Mouse (Mus musculus) urinary bladder, postnatal 10 days (tissue): Measurements from ENCODE around the gene Oas1h.
"Not testable (repeated sequence)": the region's sequence is repeated elsewhere in the genome, so short reads cannot be mapped to it uniquely, and the experiment has no call there.

Experiments used
- DNase-seq: peaks from one replicate; pipeline ENCODE4 v3.0.0; 2022; ENCODE audit warnings: low spot score

Gene Oas1h

DNA sequence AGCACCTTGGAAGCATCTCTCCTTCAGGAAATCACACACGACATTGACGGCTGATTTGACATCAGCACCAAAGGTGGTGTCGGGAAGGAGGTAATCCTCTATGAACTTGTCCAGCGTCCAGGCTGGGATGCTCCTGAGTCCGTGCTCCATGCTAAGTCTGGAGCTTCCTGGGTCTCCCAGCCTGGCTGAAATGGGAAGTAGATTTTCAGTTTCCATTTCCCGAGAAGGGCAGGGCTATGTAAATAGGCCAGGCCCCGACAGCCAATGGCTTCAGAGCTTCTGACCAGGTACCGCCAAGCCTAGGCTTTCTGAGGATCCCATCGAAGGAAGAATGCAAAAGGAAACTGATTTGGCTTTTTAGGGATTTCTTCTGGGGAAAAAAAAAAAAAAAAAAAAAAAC lies 26.2 kb downstream of the Oas1h start, which contains the start of gene Oas1g:
Oas1g (minus strand) TSS at position 201 of the 400 bp plus-strand sequence.
- DNase-seq: not testable (repeated sequence)

DNA sequence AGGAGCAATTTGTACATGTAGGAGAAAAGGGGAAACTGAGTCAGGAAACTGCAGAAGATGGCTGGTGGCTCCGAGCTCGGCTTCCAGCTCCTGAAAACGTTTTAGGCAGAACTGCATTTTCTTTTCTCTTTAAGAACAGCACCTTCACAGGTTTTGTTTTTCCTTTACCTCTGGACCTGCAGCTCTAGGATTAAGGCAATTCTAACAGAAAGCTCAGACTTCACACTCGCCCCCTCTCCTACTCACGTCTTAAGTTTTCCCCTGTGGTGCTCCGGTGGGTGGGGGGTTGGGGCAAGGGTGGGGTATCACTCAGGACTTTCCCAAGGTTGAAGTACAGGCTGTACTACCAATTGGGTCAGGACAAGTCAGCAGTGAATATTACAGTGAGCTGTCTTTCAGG lies 26.6 kb downstream of the Oas1h start:
- DNase-seq: no peak

DNA sequence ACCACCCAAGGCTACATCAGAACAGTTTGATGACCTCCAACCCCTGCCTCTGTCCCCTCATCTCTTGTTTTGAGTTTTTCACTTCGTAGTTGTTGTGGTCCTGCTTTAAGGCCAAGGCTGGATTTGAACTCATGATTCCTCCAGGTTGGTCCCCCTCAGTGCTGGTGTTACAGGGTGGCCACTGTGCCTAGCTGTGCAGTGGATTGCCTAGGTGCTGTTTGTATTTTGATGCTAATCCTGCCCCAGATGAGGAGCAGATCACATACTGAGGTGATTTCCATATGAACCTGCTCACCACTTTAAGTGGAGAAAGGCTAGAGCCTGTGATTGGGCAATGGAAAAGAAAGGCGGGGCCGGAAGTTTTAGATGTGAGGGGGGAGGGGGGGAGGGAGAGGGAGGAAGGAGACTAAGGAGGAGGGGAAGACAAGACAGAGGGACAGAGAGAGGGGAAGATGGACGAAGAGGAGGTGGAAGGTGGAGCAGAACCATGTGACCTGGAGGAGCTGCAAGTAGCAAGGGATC lies 27.1 kb downstream of the Oas1h start:
- not testable (repeated sequence) for DNase-seq

DNA sequence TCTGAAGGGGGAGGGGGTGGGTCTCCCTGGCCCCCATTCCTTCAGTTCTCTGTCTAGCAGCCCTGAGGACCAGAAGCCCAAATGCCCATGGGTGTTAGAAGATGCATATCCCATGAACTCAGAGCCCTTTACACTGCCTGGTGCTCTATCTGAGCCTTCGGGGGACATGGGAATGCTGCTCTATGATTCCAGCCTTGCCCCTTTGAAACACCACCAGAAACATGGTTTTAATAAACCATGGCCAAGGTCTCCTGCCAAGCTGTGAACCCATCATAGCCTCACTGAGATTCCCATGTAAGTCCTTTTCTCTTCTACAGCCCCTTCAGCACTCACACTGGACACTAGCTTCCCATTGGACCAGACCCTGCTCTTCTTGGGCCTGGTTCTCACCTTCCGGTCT lies 28.8 kb downstream of the Oas1h start:
- DNase-seq: no peak

DNA sequence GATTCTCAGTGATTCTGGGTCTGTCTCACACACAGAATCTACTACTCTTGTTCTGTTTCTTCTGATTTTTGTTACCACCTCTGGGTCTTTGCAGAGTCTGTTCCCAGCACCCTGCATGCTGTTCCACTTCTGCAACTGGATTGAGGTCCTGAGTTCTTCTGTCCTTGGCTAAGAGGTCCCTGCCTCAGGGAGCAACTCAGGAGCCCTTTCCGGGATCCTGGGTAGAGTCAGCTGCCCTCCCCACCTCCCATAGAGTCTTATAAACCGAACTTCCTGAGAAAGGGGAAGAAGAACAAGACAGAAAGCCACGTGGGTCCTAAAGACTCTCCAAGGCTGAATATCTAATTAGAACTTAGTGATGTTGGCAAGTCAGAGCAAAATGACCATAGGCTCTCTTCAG lies 29.8 kb downstream of the Oas1h start:
- DNase-seq: no peak

DNA sequence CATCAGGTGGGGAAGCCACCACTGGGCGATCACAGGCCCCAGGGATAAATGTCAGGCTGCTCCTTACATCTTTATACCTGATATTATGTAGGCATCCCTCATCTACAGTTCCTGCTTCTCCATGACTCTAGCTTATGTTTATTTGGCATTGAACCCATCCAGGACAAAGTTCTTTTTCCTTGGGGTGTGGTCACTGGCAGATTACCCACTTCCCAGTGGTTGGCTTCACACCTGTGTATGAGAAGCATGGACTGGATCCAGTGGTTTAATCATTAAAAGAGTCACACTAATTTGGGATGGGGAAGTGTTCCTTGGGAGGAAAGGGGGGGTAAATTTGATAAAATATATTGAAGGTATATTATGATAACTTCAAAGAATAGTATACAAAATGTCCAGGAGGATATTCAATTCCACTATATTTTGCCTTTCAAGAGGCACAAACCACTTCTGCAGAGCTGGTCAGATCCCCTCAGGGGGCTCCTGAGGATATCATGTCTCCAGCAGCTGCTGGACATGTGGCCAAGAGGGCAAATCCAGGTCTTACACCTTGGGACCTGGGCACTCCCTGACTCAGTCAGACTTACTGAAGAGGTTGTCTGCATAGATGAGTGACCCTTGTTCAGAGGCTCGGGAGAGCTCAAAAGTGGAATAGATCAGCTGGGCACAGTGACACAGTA lies 30.5 kb downstream of the Oas1h start:
- DNase-seq: not testable (repeated sequence)

DNA sequence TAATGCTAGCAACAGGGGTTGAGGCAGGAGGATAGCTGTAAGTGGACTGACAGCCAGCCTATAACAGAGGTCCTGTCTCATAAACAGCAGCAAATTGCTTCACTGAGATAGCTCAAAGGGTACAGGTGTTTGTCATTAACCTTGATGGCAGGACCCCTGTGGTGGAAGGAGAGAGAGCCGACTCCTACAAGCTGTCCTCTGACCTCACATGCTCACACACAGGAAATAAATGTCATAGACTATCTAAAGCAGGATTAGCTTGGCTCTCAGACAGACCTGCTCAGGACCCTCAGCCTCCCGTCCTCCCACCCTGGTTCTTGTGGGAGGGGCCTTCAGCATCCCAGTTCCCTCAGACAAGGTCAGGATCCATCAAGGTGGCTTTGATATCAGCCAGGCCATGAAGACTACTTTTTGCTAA lies 31.0 kb downstream of the Oas1h start:
- no peak for DNase-seq

DNA sequence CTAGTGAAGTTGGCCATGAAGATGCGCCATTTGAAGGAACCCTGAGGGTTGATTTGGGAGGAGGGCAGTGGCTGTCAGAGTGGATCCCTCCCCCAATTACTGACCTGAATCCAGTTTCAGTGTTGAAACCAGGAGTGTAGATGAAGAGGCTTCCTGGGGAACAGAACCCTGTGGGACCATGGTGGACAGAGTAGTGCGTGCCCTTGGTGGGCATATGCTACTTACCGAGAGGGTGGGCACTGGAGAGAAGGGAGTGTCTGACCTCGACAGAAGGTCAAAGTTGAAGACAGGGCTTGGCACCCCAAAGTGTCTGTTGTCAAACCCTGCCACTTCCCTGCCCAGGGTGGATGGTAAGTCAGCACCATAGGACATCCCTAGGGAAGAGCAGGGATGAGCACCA lies 32.6 kb downstream of the Oas1h start:
- DNase-seq: not testable (repeated sequence)

DNA sequence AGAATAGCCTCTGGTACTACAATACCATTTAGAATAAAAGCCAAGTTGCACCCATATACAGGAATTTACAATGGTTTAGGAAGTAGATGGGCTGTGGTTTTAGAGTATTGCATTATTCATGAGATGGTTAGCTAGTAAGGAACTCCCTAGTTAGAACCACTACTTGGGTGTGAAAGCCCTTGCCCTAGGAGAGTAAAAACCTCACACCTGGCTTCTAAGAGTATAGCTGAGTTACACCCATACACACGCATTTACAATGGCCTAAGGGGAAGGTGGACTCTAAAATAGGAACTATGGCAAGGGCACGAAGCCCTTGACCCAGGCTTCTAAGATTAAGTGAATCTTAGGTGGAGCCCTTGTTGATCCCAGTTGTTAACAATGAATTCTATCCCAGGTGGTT lies 33.5 kb downstream of the Oas1h start:
- not testable (repeated sequence) for DNase-seq

DNA sequence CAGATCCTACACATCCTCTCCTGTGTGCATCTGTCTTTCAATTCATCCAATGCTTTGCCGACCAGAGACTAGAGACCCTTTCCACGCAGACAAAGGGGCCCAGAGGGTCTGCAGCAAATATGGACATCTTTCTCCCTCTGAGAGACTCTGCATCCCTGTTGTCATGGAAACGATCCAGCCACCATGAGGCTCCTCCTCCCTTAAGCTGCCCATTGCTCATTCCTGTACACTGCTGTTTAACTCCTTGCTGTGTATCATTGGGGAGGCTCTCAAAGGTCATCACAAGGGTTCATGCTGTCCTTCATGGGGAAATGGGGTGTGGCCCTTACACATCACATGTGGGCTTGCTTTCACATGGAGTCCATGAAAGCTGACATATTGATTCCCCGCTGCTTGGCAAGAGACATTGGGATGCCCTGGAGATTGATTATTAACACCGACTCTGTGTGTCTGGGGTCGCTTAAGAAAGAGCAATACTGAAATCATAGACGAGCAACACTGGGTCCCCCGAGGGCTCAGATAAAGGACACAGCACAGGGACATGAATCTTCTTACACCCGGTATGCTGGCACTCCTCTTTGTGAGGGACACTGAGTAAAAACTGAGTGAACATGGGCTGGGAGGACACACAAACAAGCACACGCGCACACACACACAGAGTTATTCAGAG lies 34.1 kb downstream of the Oas1h start:
- DNase-seq: no peak

DNA sequence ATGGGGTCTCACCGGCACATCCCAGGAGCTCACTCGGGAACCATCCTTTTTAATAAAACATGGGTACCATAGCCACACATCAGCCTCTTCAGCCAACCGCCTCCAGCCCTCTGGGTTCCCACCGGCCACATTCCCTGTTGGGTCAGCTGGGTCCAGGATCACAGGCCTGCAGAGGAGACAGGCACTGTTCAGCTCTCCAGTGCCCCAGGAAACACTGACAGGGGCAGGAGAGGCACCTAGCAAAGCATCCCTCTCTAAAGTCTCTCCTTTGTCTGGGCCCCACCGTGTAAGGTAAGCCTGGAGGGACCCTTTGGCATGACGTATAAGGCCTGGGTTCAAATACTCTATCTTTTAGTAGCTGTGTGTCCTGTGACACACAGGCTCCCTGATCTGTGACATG lies 37.1 kb downstream of the Oas1h start:
- no peak for DNase-seq

DNA sequence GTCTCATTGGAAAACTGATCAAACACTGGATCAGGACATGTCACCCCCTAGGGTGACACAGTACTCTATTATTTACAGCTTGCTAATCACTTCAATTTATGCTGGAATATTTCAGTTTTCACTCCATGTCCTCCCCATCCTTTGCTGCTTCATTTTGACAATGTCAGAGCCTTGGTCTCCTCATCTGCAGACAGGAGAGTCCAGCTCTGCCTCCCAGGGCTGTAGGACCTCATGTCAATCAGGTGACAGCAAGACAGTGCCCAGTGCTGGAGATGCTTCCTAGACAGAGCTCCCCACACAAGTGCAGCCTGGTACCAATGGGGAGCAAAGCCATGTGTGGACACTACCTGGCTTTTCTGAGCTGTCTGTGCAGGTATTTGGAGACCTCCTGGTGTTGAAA lies 37.5 kb downstream of the Oas1h start:
- no peak for DNase-seq

DNA sequence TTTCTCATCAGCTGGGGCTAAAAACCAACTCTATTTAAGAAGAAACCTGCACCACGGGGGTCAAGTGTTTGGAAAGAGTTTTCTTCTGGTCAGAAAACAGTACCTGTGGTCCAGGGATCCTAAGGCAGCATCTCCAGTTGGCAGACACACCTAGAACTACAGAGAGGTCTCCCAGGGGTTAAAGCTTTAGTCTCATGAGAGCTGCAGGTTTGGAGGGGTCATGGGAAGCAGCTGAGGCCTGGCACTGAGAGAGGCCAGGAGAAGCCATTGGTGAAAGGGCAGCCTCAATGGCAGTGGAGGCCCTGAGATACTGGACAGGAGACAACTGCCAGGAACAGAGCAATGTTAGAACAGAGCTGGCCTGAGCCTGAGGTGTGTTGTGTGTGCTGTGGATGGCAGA lies 39.4 kb downstream of the Oas1h start:
- no peak for DNase-seq

DNA sequence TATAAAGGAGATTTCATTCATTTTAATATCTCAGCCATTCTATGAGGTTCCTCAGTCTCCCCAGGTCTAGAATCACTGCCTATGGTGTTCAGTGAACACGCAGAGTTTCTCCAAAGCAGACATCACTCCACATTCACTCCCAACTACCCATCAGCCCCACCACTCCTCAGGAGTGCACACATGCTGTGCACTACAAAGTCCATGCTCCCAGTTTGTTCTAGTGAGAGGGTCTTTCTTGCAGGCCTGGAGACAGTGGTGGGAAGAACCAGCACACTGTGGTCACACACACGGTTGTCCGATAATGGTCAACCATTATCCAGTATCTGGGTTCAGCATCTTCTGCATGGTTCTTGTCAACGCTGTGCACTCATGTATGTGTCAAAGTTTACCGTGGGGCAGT lies 40.8 kb downstream of the Oas1h start:
- DNase-seq: no peak

DNA sequence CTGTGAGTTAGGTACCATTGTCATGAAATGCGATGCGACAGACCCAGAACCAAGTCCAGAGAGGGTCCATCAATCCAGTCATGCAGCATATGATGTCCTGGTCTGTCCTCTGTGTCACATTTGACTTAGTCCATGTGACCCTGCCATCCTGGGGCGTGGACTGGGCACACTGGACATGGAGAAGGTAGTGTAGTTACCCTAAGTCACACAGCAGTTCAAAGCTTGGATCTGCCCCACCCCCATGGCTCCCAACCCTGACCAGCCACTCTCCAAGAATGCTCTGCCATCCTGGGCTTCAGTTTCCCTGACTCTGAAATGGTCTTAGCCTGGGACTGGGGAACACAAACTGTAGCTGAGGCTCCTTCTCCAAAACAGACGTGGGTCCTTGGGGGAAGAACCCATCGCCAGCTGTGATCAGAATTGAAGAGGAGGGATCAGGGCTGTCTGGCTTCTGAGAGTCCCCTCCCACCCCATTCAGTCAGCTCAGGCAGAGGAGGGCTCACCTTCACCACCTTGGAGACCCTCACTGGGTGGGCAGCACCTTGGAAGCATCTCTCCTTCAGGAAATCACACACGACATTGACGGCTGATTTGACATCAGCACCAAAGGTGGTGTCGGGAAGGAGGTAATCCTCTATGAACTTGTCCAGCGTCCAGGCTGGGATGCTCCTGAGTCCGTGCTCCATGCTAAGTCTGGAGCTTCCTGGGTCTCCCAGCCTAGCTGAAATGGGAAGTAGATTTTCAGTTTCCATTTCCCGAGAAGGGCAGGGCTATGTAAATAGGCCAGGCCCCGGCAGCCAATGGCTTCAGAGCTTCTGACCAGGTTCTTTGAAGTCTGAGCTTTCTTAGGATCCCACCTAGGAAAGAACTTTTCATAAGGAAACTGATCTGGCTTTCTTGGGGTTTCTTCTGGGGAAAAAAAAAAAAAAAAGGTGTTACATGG lies 45.8 kb downstream of the Oas1h start, which contains the start of gene Oas1a:
Oas1a (minus strand) TSS at position 731 of the 943 bp plus-strand sequence.
- DNase-seq: not testable (repeated sequence)

DNA sequence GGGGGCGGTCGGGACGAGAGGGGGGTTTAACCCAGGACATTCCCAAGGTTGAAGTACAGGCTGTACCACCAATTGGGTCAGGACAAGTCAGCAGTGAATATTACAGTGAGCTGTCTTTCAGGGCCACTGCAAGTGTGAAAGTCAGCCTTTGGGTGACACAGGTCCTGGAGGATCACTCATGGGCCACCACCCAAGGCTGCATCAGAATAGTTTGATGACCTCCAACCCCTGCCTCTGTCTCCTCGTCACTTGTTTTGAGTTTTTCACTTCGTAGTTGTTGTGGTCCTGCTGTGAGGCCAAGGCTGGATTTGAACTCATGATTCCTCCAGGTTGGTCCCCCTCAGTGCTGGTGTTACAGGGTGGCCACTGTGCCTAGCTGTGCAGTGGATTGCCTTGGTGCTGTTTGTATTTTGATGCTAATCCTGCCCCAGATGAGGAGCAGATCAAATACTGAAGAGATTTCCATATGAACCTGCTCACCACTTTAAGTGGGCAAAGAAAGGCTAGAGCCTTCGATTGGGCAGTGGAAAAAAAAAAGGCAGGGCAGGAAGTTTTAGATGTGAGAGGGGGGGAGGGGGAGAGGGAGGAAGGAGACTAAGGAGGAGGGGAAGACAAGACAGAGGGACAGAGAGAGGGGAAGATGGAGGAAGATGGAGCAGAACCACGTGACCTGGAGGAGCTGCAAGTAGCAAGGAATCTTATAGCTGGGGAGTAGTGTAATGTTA lies 47.1 kb downstream of the Oas1h start:
- no peak for DNase-seq

DNA sequence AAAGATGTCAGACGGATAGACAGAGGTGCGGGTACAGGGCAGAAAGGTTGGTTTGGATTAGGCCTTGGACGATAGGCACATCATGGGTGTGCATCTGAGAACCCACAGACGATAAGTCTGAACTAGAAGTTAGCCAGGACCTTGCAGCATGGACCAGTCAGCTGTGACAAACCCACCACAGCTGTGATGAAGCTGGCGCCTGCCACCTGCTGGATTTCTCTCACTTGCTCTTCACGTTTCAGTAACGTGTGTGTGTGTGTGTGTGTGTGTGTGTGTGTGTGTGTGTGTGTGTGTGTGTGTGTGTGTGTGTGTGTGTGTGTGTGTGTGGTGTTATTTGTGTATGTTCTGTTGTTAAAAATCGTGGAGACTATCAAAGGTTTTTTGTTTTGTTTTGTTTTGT lies 53.0 kb downstream of the Oas1h start, which contains the start of gene Oas1d:
Oas1d (plus strand) TSS at position 333 of the 400 bp plus-strand sequence.
- not testable (repeated sequence) for DNase-seq

DNA sequence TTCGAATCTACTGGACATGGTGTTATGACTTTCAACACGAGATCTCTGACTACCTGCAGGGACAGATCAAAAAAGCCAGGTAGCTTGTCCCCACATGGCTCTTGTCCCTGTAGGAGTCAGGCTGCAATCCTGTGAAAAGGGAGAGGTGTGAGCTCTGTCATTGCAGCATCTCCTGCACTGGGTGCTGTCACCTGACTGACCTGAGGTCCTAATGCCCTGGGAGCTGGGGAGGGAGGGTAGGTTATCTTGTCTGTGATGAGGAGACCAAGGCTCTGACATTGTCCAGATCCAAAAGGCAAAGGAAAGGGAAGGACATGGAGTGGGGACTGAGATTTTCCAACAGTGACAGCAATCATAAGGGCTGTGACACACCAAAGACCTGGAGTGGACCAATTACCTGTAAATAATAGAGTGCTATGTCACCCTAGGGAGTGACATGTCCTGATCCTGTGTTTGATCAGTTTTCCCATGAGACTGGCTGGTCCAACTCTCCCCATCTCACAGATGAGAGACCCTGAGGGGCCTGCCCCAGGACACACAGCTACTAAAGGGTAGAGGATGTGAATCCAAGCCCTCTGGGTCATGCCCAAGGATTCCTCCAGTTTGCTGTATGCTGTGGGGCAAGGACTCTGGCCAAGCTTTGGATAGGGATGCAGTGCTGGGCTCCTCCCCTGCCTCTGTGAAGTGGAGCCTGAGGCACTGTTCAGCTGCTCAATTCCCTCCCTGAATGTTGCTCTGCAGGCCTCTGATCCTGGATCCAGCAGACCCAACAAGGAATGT lies 58.1 kb downstream of the Oas1h start:
- DNase-seq: not testable (repeated sequence)

DNA sequence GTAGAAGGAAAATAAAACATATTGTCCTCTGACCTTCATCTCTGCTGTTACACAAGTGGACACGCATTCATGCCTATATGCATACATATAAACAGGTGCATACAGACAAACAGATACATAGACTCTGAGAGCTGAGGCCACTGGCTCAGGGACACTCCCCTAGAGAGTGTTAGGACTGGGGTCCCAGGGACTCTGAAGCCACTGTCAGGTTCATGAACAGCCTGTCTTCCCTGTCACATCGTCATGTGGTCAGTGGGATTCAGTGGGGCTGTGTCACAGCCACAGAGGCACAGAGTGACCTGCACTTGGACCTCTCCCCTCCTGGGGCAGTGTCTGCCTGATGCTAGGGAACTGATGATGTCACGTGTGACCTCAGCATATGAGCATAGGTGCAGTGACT lies 59.1 kb downstream of the Oas1h start:
- no peak for DNase-seq
